Mouse (Mus musculus) intestine, postnatal 0 days (tissue): ENCODE results near the gene Cyb5r3. TPM values are rescaled to one million over a fixed set of nuclear protein-coding genes. Genes with fewer than 3 reads are reported as not detected.

Source experiments
- ATAC-seq: fragments of 200-750 bp; cut with Nextera tagmentation; 2 replicates; pipeline ENCODE4 v1.8.0; 2017; ENCODE audit warnings: mild to moderate bottlenecking, moderate TSS enrichment, moderate library complexity
- H3K27ac ChIP-seq: fragments of 300-500 bp; sonication (generic); 2 replicates; pipeline ENCODE4 v1.5.1; 2014; ENCODE audit warnings: mild to moderate bottlenecking, low read depth, low read length, moderate library complexity
- H3K27me3 ChIP-seq: fragments of 300-500 bp; sonication (generic); replicated peaks from 2 replicates; pipeline ENCODE4 v1.6.1; 2014; ENCODE audit warnings: low read length, mixed read lengths; ENCODE audit not compliant: control insufficient read depth, insufficient read depth
- H3K36me3 ChIP-seq: fragments of 300-500 bp; sonication (generic); 2 replicates; pipeline ENCODE4 v1.6.1; 2014; ENCODE audit warnings: mild to moderate bottlenecking, moderate library complexity; ENCODE audit not compliant: control insufficient read depth, insufficient read depth
- H3K4me1 ChIP-seq: fragments of 300-500 bp; sonication (generic); replicated peaks from 2 replicates; pipeline ENCODE4 v1.6.1; 2014; ENCODE audit warnings: antibody characterized with exemption, low read length, mixed read lengths; ENCODE audit not compliant: control insufficient read depth, insufficient read depth
- H3K4me2 ChIP-seq: fragments of 300-500 bp; sonication (generic); replicated peaks from 2 replicates; pipeline ENCODE4 v1.6.1; 2014; ENCODE audit warnings: low read depth, mild to moderate bottlenecking, moderate library complexity
- H3K4me3 ChIP-seq: fragments of 300-500 bp; sonication (generic); 2 replicates; pipeline ENCODE4 v1.5.1; 2014; ENCODE audit warnings: low read depth, low read length
- H3K9ac ChIP-seq: fragments of 300-500 bp; sonication (generic); 2 replicates; pipeline ENCODE4 v1.6.1; 2014; ENCODE audit warnings: mild to moderate bottlenecking, low read depth, low read length
- H3K9me3 ChIP-seq: fragments of 300-500 bp; sonication (generic); 2 replicates; pipeline ENCODE4 v1.6.1; 2016; ENCODE audit warnings: mixed run types; ENCODE audit not compliant: control insufficient read depth
- CTCF ChIP-seq: sonication (generic); IDR thresholded peaks from 2 replicates; pipeline ENCODE4 v1.5.1; 2016; ENCODE audit warnings: low read depth, mild to moderate bottlenecking, control low read depth, antibody characterized with exemption, moderate library complexity
- WGBS: fragments of 180-500 bp; shearing (Covaris S2); extraction: QIAGEN DNeasy Blood & Tissue Kit; methylation state at CpG from one replicate; pipeline ENCODE4 v1.1.7; 2014; 5-methylcytosine and 5-hydroxymethylcytosine counted together
- polyA plus RNA-seq: library from polyadenylated mRNA; unstranded; fragments of >200 nt; fragmentation: Nextera tagmentation; extraction: Ambion mirVana; gene quantifications from 2 replicates; pipeline ENCODE4 v1.2.1, GENCODE M21; 2015

The Cyb5r3 gene
- polyA plus RNA-seq, 1 experiment from 2014 or later = 117 TPM

- 65% methylated on average over 6 of the region's 6 CpGs for WGBS
- no peak overlapping the region for H3K4me2 ChIP-seq
These were observed 16.5 kb downstream of the Cyb5r3 start for GRCm38 (mm10) chr15:83155672-83156419.

DNA sequence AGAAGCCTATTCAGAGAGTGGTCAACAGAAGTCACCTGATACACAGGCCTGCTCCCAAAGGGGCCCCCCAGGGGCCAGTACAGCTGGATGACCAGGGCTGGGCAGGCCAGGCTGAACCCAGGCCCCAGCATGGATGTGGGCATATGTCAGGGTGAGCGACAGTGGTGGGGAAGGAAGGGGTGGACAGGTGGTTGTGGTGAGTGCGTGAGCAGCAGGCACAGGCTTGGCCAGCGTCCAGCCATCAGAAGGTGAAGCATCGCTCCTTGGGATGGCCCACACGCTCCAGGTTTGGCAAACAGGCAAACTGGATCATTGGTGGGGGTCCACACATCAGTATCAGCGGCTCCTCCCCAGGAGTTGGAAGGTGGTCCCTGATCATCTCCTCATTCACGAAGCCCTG, 18.1 kb downstream of the Cyb5r3 start:
- H3K9me3 ChIP-seq = no peaks in the 10 kb centered on the region
- no peaks in the 10 kb centered on the region for H3K27me3 ChIP-seq
- H3K9ac ChIP-seq = no peak overlapping the region
- WGBS = 95% methylated on average over 7 of the region's 7 CpGs
- no peak overlapping the region for H3K4me2 ChIP-seq
- no peak for TF ChIP-seq CTCF
- no peak for ATAC-seq
- H3K36me3 ChIP-seq = peaks cover 47% of the 10 kb centered on the region
- H3K27ac ChIP-seq = no peak overlapping the region
- H3K4me3 ChIP-seq = no peak overlapping the region
- H3K4me1 ChIP-seq = no peaks in the 10 kb centered on the region

More at GRCm38 (mm10) chr15:83155672-83156419, 16.5 kb downstream of the Cyb5r3 start:
- no peak for TF ChIP-seq CTCF
- Histone ChIP-seq H3K27me3 (no peaks in the 10 kb centered on the region), H3K27ac (no peak overlapping the region), H3K36me3 (peaks cover 58% of the 10 kb centered on the region), H3K9me3 (no peaks in the 10 kb centered on the region), H3K4me3 (no peak overlapping the region), H3K9ac (no peak overlapping the region), H3K4me1 (no peaks in the 10 kb centered on the region)
- ATAC-seq = no peak

DNA sequence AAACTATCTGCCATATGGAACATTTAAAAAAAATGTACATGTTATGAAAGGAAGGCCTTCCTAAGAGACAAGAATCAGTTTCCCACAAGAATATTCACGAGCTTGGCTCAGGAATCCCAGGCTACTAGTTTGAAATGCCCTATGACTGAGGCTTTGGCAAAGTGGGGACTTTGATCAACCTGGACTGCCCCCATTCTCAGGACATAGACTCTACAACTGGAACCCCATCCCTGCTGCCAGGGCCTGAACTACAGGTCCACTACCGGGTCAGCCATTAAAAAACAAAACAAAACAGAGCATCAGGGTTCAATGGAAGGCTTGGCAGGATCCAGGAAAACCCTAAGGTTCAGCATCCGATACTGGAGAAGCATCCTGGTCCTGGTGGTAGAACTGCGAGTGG, 21.7 kb downstream of the Cyb5r3 start:
- TF ChIP-seq CTCF = no peak
- WGBS = 86% methylated on average over 4 of the region's 4 CpGs

GRCm38 (mm10) chr15:83150073-83150442, 22.3 kb downstream of the Cyb5r3 start:
- no peak for ATAC-seq
- no peak for TF ChIP-seq CTCF
- 0 out of 2 replicates have a peak overlapping the region, but pooled peaks have one; percentile 96 for H3K9ac ChIP-seq

More for the DNA sequence above, 21.7 kb downstream of the Cyb5r3 start:
- Histone ChIP-seq H3K4me2 (no peak overlapping the region), H3K4me3 (no peak overlapping the region), H3K4me1 (no peaks in the 10 kb centered on the region), H3K9me3 (no peaks in the 10 kb centered on the region), H3K27ac (no peak overlapping the region), H3K27me3 (no peaks in the 10 kb centered on the region), H3K36me3 (peaks cover 28% of the 10 kb centered on the region), H3K9ac (no peak overlapping the region)
- ATAC-seq = no peak

DNA sequence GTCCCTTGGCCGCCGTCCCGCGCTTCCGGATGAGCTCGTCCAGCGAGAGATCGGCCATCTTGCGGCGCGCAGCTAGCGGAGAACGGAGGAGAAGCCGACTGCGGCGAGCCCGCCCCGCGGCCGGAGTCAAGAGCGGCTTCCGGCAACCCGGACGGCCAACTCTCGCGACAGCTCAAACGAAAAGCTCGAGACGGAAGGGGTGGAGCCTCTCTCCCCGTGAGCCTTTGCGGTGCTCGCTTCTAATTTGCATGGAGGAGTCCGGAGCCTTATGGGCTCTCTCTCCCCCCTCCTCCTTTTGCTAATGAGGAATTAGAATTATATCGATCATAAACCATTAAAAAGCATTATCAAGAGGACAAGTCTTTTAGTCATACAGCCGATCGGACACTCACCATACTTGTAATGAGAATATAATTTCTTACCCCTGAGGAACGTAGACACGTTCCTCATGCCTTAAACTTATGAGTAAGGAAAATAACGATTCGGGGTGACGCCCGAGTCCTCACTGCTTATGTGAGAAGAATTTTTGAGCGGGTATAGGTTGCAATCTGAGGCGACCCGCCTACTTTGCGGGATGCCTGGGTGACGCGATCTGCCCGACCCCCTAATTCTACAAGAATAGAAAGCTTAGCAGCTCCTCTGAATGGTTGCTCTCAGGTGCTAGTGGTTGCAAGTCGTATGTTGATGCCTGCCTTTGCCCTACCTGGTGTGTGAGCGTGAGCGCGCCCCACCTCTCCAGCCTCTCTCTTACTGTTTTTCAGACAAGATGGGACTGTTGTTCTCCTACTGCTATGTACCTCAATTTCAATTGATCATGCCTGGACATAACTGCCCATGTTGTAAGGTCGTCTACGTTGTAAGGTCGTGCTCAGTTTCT, 23.0 kb downstream of the Cyb5r3 start, which contains the start of gene Poldip3:
Gene Poldip3, minus strand, starts transcription at position 189 of the 877 bp plus-strand sequence.
- TF ChIP-seq CTCF = no peak
- Histone ChIP-seq H3K27ac (peak within 1 kb of the TSS; percentile 99), H3K4me1 (no peaks in the 10 kb centered on the region), H3K4me3 (peak within 1 kb of the TSS; percentile 90), H3K9ac (peak within 1 kb of the TSS; percentile 96), H3K36me3 (peaks cover 26% of the 10 kb centered on the region), H3K27me3 (no peaks in the 10 kb centered on the region), H3K4me2 (peak within 1 kb of the TSS; percentile 77), H3K9me3 (no peaks in the 10 kb centered on the region)
- peak; percentile 92 for ATAC-seq
- under 1% methylated on average over 56 of the region's 56 CpGs for WGBS

More at GRCm38 (mm10) chr15:83150073-83150442, 22.3 kb downstream of the Cyb5r3 start:
- H3K4me2 ChIP-seq = peak overlapping the region; percentile 77
- H3K36me3 ChIP-seq = peaks cover 28% of the 10 kb centered on the region
- H3K4me1 ChIP-seq = no peaks in the 10 kb centered on the region
- peak overlapping the region; percentile 99 for H3K27ac ChIP-seq
- 12% methylated on average over 3 of the region's 3 CpGs for WGBS
- H3K27me3 ChIP-seq = no peaks in the 10 kb centered on the region
- H3K9me3 ChIP-seq = no peaks in the 10 kb centered on the region
- H3K4me3 ChIP-seq = 0 out of 2 replicates have a peak overlapping the region, but pooled peaks have one; percentile 1

DNA sequence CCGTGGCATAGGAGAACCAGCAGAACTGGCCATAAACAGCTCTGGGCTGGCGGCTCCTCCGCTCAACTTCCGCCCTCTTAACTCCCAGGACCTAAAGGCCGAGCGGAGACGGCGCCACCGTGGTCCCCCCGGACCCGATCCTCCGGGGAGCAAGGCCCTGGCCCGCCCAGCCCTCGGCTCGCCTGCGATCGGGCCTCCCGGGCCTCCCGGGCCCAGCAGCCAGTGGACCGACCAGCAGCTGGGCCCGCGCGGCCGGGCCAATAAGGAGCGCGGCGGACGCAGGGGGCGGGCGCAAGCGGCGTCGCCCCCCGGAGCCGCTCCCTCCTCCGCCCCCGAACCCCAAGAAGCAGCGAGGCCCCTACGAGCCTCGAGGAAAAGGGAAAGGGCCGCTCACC, 23.6 kb downstream of the Cyb5r3 start:
- ATAC-seq = peak; percentile 78
- peak overlapping the region; percentile 99 for H3K27ac ChIP-seq
- peaks cover 19% of the 10 kb centered on the region for H3K36me3 ChIP-seq
- no peaks in the 10 kb centered on the region for H3K4me1 ChIP-seq
- H3K9me3 ChIP-seq = no peaks in the 10 kb centered on the region
- H3K9ac ChIP-seq = peak overlapping the region; percentile 96
- peak overlapping the region; percentile 77 for H3K4me2 ChIP-seq
- no peak for TF ChIP-seq CTCF
- H3K4me3 ChIP-seq = peak overlapping the region; percentile 90
- under 1% methylated on average over 41 of the region's 41 CpGs for WGBS
- no peaks in the 10 kb centered on the region for H3K27me3 ChIP-seq
